Mouse (Mus musculus) limb, embryonic 15.5 days (tissue): ENCODE measurements at regions not wholly inside any gene's neighbourhood (a gene's known extent, or its start where the extent isn't known, plus 50 kb on each side); places are given as distances from the start of the nearest gene placed in this dataset.

Experiments used
- ATAC-seq: fragments of 200-750 bp; cut with Nextera tagmentation; 2 replicates; pipeline ENCODE4 v1.8.0; 2017; ENCODE audit warnings: low read depth, moderate TSS enrichment; ENCODE audit not compliant: insufficient number of reproducible peaks, low FRiP score, low TSS enrichment
- H3K27ac ChIP-seq: fragments of 300-500 bp; sonication (generic); 2 replicates; pipeline ENCODE4 v1.5.1; 2015; ENCODE audit warnings: moderate library complexity, mild to moderate bottlenecking, inconsistent platforms
- H3K27me3 ChIP-seq: fragments of 300-500 bp; sonication (generic); 2 replicates; pipeline ENCODE4 v1.6.1; 2015; ENCODE audit warnings: inconsistent platforms
- H3K36me3 ChIP-seq: fragments of 300-500 bp; sonication (generic); 2 replicates; pipeline ENCODE4 v1.6.1; 2015; ENCODE audit warnings: inconsistent platforms
- H3K4me1 ChIP-seq: fragments of 300-500 bp; sonication (generic); 2 replicates; pipeline ENCODE4 v1.6.1; 2015; ENCODE audit warnings: inconsistent platforms
- H3K4me2 ChIP-seq: fragments of 300-500 bp; sonication (generic); 2 replicates; pipeline ENCODE4 v1.6.1; 2015; ENCODE audit warnings: mild to moderate bottlenecking, inconsistent platforms
- H3K4me3 ChIP-seq: fragments of 300-500 bp; sonication (generic); 2 replicates; pipeline ENCODE4 v1.5.1; 2015; ENCODE audit warnings: mild to moderate bottlenecking, inconsistent platforms
- H3K9ac ChIP-seq: fragments of 300-500 bp; sonication (generic); 2 replicates; pipeline ENCODE4 v1.6.1; 2015; ENCODE audit warnings: inconsistent platforms
- H3K9me3 ChIP-seq: fragments of 300-500 bp; sonication (generic); 2 replicates; pipeline ENCODE4 v1.6.1; 2016; ENCODE audit warnings: inconsistent platforms
- WGBS: fragments of 180-500 bp; shearing (Covaris S2); methylation state at CpG from one replicate; pipeline ENCODE4 v1.1.7; 2015; 5-methylcytosine and 5-hydroxymethylcytosine counted together

DNA sequence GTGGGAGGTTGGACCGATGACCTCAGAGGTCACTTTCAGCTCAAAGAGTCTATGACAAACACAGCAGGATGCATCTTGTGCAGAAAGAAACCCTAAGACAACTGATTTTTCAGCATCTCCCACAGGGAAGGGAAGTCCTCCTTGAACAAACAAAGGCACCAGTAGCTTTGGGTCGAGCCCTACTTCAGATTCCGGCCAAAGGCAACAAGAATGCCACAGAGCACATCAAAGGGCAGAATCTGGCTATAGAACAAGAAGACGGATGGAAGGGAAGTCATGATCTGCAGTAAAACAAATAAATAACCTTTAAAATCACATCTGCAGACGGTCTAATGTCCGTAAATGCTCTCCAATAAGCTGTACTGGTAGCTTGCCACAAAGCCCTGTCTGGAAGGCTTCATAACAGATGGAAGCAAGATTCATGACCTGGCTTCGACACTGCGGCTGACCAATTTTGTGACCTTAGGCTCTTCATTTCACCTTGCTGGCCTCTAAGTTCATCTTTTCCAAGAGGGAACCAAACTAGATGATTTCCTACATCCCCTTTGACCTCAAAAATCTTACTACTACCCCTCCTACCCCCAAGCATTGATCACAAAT lies 630.4 kb upstream of the A1bg start:
- ATAC-seq: no peak
- WGBS: 44% methylated on average over 8 of the region's 8 CpGs

DNA sequence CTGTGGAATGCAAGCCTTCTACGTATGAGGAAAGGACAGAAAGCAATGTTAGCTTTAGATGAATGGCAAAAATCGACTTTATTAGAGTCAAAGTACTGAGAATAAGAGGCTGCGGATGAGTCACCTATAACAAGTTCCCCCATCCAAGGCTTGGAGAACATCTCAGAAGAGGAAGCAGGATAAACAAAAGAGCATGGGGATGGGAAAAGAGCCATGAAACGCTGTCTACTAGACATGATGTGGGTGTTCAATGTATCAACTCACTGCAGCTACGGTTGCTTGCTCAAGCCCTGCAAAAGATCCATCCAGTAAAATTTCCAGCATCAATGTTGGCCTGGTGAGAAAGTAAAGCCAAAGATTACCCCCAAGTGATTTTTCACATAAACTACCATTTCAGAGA lies 628.4 kb upstream of the A1bg start:
- no peak overlapping the region for H3K27ac ChIP-seq
- H3K36me3 ChIP-seq: no peaks in the 10 kb centered on the region
- H3K4me1 ChIP-seq: no peaks in the 10 kb centered on the region
- H3K9me3 ChIP-seq: no peaks in the 10 kb centered on the region
- WGBS: 81% methylated on average over 5 of the region's 5 CpGs
- H3K9ac ChIP-seq: no peak overlapping the region
- ATAC-seq: no peak
- no peaks in the 10 kb centered on the region for H3K27me3 ChIP-seq
- no peak overlapping the region for H3K4me2 ChIP-seq
- no peak overlapping the region for H3K4me3 ChIP-seq

More for the DNA sequence above, 630.4 kb upstream of the A1bg start:
- Histone ChIP-seq H3K27me3 (no peaks in the 10 kb centered on the region), H3K4me2 (no peak overlapping the region), H3K9me3 (no peaks in the 10 kb centered on the region), H3K27ac (no peak overlapping the region), H3K36me3 (no peaks in the 10 kb centered on the region), H3K4me3 (no peak overlapping the region), H3K4me1 (no peaks in the 10 kb centered on the region), H3K9ac (no peak overlapping the region)

DNA sequence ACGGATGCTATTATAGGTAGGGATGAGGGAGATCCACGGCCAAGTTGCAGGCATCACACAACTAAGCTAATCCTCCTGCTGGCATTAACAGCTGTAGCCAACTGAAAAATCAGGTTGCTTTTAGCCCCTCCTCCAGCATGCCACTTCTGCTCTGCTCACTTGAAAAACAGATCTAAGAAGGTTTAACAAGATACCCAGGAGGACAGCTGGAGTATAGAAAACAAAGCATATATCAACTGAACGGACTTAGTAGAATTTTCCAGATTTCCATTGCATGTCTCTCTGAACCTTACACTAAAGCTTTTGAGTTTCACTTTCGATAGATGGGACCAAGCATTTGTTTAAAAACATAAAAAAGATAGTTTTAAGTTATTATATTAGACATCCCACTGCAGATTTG lies 625.6 kb upstream of the A1bg start:
- no peaks in the 10 kb centered on the region for H3K27me3 ChIP-seq
- H3K36me3 ChIP-seq: no peaks in the 10 kb centered on the region
- H3K4me1 ChIP-seq: no peaks in the 10 kb centered on the region
- H3K27ac ChIP-seq: no peak overlapping the region
- no peak for ATAC-seq
- no peak overlapping the region for H3K9ac ChIP-seq
- no peak overlapping the region for H3K4me3 ChIP-seq
- H3K4me2 ChIP-seq: no peak overlapping the region
- WGBS: 66% methylated on average over 4 of the region's 4 CpGs
- H3K9me3 ChIP-seq: no peaks in the 10 kb centered on the region

DNA sequence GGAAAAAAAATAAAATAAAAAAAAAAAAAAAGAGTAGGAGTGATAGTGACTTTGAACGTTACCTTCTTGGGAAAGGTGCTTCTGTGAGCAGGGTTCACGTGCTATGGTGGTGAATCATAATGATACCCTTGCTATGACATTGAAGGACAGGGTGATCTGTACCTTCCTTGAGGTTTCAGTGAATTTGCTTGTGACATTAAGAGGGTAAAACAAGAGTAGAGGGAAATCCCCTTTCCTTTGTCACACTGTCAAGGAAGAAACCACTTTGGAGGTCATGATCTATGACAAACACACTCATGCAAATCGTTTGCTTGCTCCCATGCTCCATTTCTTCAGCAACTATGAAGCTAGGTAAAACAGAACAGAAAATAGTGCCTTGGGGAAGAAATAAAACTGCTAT lies 623.8 kb upstream of the A1bg start:
- no peak overlapping the region for H3K9ac ChIP-seq
- no peak overlapping the region for H3K4me3 ChIP-seq
- no peak overlapping the region for H3K4me2 ChIP-seq
- no peaks in the 10 kb centered on the region for H3K36me3 ChIP-seq
- H3K9me3 ChIP-seq: no peaks in the 10 kb centered on the region
- no peak overlapping the region for H3K27ac ChIP-seq
- no peaks in the 10 kb centered on the region for H3K4me1 ChIP-seq
- no peak for ATAC-seq
- H3K27me3 ChIP-seq: no peaks in the 10 kb centered on the region
- 78% methylated on average over 3 of the region's 3 CpGs for WGBS

DNA sequence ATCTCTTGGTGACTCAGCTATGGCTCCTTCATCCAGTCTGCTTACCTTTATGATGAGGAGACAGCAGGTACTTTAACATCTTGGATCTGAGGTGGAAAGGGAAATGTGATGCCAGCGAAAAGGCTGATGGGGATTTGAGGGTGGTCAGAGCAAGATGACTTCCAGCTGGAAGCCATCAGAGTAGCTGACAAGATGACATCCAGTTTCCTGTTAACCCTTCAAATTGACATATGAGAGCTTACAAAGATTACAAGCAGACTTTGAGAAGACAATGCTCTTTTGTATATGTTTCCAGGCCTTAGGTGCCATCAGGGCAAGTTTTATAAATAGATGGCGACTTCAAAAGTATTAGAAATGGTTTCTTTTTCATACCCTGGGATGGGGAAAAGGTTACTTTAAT lies 621.3 kb upstream of the A1bg start:
- 68% methylated on average over 2 of the region's 2 CpGs for WGBS
- Histone ChIP-seq H3K9ac (no peak overlapping the region), H3K9me3 (no peaks in the 10 kb centered on the region), H3K4me3 (no peak overlapping the region), H3K27me3 (no peaks in the 10 kb centered on the region), H3K4me1 (0 out of 2 replicates have a peak, but pooled peaks cover 3% of the 10 kb centered on the region), H3K27ac (no peak overlapping the region), H3K4me2 (no peak overlapping the region), H3K36me3 (no peaks in the 10 kb centered on the region)
- ATAC-seq: no peak

DNA sequence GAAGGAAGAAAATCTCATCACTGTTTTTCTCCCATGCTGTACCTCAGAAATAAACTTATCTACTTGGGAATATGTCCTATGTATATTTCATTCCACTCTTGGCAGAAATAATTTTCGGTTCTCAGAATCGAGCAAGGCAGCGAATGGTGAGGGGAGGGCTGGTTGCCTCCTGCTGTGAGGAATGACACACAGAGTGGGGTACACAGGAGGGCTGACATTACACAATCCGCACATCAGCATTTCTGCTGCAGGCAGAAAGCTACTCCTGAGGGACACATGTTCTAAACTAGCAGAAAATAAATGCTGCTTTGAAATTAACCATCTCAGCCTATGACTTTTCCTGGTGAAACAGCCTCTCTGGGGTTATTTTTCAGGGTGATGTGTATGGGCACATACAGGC lies 618.8 kb upstream of the A1bg start:
- H3K4me2 ChIP-seq: no peak overlapping the region
- no peak overlapping the region for H3K4me3 ChIP-seq
- WGBS: 50% methylated on average over 4 of the region's 4 CpGs
- H3K27ac ChIP-seq: no peak overlapping the region
- no peak overlapping the region for H3K9ac ChIP-seq
- no peaks in the 10 kb centered on the region for H3K36me3 ChIP-seq
- H3K9me3 ChIP-seq: no peaks in the 10 kb centered on the region
- H3K27me3 ChIP-seq: no peaks in the 10 kb centered on the region
- no peak for ATAC-seq
- H3K4me1 ChIP-seq: 0 out of 2 replicates have a peak, but pooled peaks cover 3% of the 10 kb centered on the region

DNA sequence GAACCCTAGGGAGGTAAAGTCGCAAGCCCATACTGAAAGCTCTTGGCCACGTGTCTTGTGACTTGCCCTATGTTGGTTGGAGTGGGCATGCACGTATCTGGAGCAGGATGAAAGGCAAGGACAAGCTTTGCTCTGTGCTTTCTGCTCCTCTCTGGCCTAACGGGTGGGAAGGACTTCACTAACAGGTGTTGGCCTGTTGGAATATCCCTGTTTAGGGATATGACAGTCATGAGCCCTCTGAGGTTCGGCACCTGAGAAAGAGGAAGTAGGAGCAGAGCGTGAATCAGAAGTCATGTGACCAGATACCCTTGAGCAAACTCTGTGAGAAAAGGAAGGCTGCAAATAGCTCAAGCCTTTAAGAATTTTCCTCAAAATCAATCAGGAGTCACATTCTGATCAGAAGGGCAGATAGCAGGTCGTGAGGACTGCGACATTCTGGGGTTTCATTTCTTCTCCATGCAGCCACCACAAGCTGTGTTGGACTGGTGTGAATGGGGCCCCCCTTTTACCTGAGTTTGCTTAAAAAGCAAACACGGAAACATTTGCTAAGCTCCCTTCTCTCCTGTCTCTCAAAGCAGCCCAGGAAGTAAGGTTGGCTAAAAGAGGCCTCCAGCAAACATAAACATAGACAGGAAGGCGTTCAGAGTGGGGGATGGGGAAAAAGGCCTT lies 618.1 kb upstream of the A1bg start:
- no peak overlapping the region for H3K9ac ChIP-seq
- WGBS: 62% methylated on average over 10 of the region's 10 CpGs
- no peaks in the 10 kb centered on the region for H3K36me3 ChIP-seq
- no peak overlapping the region for H3K4me2 ChIP-seq
- H3K27ac ChIP-seq: no peak overlapping the region
- no peaks in the 10 kb centered on the region for H3K9me3 ChIP-seq
- ATAC-seq: no peak
- H3K27me3 ChIP-seq: no peaks in the 10 kb centered on the region
- no peak overlapping the region for H3K4me3 ChIP-seq
- H3K4me1 ChIP-seq: 0 out of 2 replicates have a peak, but pooled peaks cover 3% of the 10 kb centered on the region

DNA sequence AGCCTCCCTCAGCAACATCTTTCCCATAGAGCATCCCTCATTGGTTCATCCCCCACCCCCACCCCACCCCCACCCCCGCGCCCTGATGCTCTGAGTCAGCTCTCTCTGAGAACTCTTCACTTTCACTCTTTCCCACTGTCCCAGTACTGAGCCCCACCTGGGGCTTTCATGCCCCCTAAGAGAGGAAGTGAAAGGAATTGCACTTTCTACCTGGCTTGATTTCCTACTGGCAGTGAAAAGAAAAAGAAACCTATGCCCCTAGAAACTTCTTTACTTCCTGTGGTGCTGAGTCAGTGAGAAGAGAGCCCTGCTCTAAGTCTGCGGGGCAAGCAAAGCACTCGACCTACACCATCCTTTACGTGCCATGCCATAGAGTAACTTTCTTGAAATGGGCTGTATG lies 616.1 kb upstream of the A1bg start:
- Histone ChIP-seq H3K9me3 (no peaks in the 10 kb centered on the region), H3K4me1 (0 out of 2 replicates have a peak, but pooled peaks cover 3% of the 10 kb centered on the region), H3K4me2 (no peak overlapping the region), H3K9ac (no peak overlapping the region), H3K27me3 (no peaks in the 10 kb centered on the region), H3K4me3 (no peak overlapping the region), H3K27ac (no peak overlapping the region), H3K36me3 (no peaks in the 10 kb centered on the region)
- no peak for ATAC-seq
- WGBS: 66% methylated on average over 5 of the region's 5 CpGs

DNA sequence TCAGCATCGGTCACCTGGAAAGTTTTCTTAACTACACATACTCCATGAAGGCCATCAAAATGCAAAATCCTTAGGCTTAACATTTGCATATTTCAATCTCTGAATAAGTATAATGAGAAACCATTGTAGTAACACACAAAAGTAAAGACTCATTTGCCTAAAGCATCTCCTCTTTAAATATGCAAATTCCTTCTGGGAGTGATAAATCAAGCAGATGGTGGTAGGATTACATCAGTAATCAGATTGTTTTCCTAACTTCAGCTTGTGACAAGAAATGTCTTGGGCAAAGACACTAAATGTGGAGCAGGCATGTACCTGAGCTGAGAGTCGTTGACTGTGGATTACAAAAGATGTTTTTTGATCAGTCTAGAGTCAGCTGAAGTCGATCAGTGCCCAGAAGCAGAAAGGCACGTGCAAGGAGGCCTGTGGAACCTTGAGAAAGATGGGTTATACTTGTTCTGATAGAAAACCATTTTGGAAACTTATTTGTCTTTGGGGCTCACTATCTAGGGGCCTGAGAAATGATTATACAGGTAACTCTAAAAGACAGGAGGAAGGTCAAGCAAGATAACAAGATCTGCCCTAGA lies 615.5 kb upstream of the A1bg start:
- Histone ChIP-seq H3K4me3 (no peak overlapping the region), H3K9me3 (no peaks in the 10 kb centered on the region), H3K9ac (no peak overlapping the region), H3K4me1 (0 out of 2 replicates have a peak, but pooled peaks cover 3% of the 10 kb centered on the region), H3K27ac (no peak overlapping the region), H3K27me3 (no peaks in the 10 kb centered on the region), H3K4me2 (no peak overlapping the region), H3K36me3 (no peaks in the 10 kb centered on the region)
- ATAC-seq: no peak
- 67% methylated on average over 4 of the region's 4 CpGs for WGBS

DNA sequence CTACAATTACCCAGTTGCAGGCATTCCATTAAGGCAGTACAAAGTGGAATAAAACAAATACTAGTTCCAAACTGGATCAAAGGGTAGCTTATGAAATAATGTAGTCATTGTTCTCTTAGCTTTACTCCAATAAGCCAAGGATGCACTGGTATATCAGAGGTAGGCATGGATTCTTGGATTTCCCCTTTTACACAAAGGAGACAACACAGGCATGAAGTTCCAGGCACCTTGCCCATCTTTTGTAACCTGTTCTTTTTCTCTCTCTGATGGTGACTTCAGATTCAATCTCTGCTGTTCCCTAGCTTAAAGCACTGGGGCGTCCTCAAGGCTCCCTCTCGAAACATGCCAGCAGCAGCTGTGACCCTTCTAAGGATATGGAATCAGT lies 613.5 kb upstream of the A1bg start:
- Histone ChIP-seq H3K4me3 (no peak overlapping the region), H3K27ac (no peak overlapping the region), H3K27me3 (no peaks in the 10 kb centered on the region), H3K36me3 (no peaks in the 10 kb centered on the region), H3K4me1 (0 out of 2 replicates have a peak, but pooled peaks cover 3% of the 10 kb centered on the region), H3K9ac (no peak overlapping the region), H3K4me2 (no peak overlapping the region), H3K9me3 (no peaks in the 10 kb centered on the region)
- no peak for ATAC-seq
- 82% methylated on average over 2 of the region's 2 CpGs for whole genome bisulfite sequencing

DNA sequence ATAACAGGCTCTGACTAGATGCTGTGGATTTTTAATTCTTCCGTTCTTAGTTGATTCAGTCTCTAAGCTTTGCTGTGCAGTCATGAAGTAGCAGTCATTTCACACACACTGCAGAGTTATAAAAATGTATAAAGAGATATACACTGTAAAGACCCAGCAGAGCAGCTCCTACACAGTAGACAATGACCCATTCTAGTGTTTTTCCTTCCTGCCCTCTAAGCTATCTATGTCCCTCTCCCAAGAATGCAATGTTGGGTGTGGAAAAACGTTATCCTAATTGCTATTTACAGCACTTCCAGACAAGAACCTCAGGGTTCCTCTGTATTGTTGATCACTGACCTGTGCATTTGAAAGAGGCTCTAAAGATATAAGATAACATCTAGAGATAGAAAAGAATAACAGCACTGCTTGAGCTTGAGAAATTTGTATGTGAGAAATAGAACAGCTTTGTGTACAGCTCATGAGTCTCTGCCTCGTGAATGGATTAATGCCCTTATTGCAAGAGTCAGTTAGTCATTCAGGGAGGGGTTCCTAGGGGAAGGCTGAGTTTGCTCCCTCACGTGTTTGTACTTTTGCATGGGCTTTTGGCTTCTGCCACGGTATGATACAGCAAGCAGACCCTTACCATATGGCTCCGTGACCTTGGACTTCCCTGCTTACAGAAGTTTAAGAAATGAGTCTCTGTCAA lies 613.0 kb upstream of the A1bg start:
- Histone ChIP-seq H3K4me1 (no peaks in the 10 kb centered on the region), H3K36me3 (no peaks in the 10 kb centered on the region), H3K9me3 (no peaks in the 10 kb centered on the region), H3K27ac (no peak overlapping the region), H3K4me2 (no peak overlapping the region), H3K27me3 (no peaks in the 10 kb centered on the region), H3K4me3 (no peak overlapping the region), H3K9ac (no peak overlapping the region)
- 58% methylated on average over 6 of the region's 6 CpGs for WGBS
- no peak for ATAC-seq

DNA sequence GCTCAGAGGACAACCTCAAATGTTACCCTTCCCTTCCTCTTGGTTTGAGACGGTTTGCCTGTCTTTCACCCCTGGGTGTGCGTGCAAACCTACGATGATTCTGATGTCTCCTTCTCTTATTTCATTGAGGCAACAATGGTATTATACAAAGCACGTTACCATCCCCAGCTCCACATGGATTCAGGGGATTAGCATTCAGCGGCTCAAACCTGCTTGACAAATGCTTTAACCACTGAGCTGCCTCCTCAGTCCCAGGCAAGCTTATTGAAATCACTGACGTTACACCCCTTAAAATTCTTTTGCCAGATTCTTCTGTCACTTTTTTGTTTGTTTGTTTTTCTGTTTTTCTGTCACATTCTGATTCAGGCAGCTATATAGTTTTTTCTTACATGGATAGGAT lies 612.4 kb upstream of the A1bg start:
- Histone ChIP-seq H3K9me3 (no peaks in the 10 kb centered on the region), H3K27me3 (no peaks in the 10 kb centered on the region), H3K4me2 (no peak overlapping the region), H3K27ac (no peak overlapping the region), H3K9ac (no peak overlapping the region), H3K4me3 (no peak overlapping the region), H3K4me1 (no peaks in the 10 kb centered on the region), H3K36me3 (no peaks in the 10 kb centered on the region)
- WGBS: 68% methylated on average over 6 of the region's 6 CpGs
- ATAC-seq: no peak
